Mouse (Mus musculus) thymus, postnatal 0 days (tissue): Measurements from ENCODE around the gene Dhrs7. TPM values are rescaled to one million over a fixed set of nuclear protein-coding genes. Genes with fewer than 3 reads are reported as not detected.
"Not testable (repeated sequence)": the region's sequence is repeated elsewhere in the genome, so short reads cannot be mapped to it uniquely, and the experiment has no call there.

Experiments used
- DNase-seq: peaks from one replicate; pipeline ENCODE4 v3.0.0-alpha.2; 2015; ENCODE audit warnings: low spot score
- polyA plus RNA-seq: library from polyadenylated mRNA; unstranded; fragments of >200 nt; fragmentation: Nextera tagmentation; extraction: Ambion mirVana; gene quantifications from 2 replicates; pipeline ENCODE4 v1.2.1, GENCODE M21; 2015

Dhrs7 gene
- polyA plus RNA-seq, result 28.8 and 30.5 TPM in 2 replicates

- DNase-seq, result peak; percentile 86
Observed at GRCm38 (mm10) chr12:72664735-72665337, at the start of gene Dhrs7. Dhrs7 (minus strand) TSS chr12:72664909.

GRCm38 (mm10) chr12:72709981-72710380, 45.3 kb upstream of the Dhrs7 start:
- DNase-seq, result no peak

GRCm38 (mm10) chr12:72704068-72704467, 39.4 kb upstream of the Dhrs7 start:
- DNase-seq, result no peak

- no peak for DNase-seq
Observed at GRCm38 (mm10) chr12:72700013-72700412, 35.3 kb upstream of the Dhrs7 start.

GRCm38 (mm10) chr12:72694901-72695463, 30.3 kb upstream of the Dhrs7 start:
- no peak for DNase-seq

- DNase-seq, result no peak
Observed at GRCm38 (mm10) chr12:72694438-72694837, 29.7 kb upstream of the Dhrs7 start.

- peak; percentile 49 for DNase-seq
Observed at GRCm38 (mm10) chr12:72693895-72694294, 29.2 kb upstream of the Dhrs7 start.

- not testable (repeated sequence) for DNase-seq
Observed at GRCm38 (mm10) chr12:72688281-72688680, 23.6 kb upstream of the Dhrs7 start.

GRCm38 (mm10) chr12:72687741-72688140, 23.0 kb upstream of the Dhrs7 start:
- DNase-seq, result not testable (repeated sequence)

GRCm38 (mm10) chr12:72686566-72686965, 21.9 kb upstream of the Dhrs7 start:
- not testable (repeated sequence) for DNase-seq

GRCm38 (mm10) chr12:72683612-72684011, 18.9 kb upstream of the Dhrs7 start:
- no peak for DNase-seq

- DNase-seq, result no peak
Observed at GRCm38 (mm10) chr12:72682511-72683282, 18.0 kb upstream of the Dhrs7 start.

- no peak for DNase-seq
Observed at GRCm38 (mm10) chr12:72681919-72682318, 17.2 kb upstream of the Dhrs7 start.

- no peak for DNase-seq
Observed at GRCm38 (mm10) chr12:72679635-72680034, 14.9 kb upstream of the Dhrs7 start.

GRCm38 (mm10) chr12:72674820-72675219, 10.1 kb upstream of the Dhrs7 start:
- DNase-seq, result no peak

- no peak for DNase-seq
Observed at GRCm38 (mm10) chr12:72674079-72674797, 9.5 kb upstream of the Dhrs7 start.

- no peak for DNase-seq
Observed at GRCm38 (mm10) chr12:72671516-72672135, 6.9 kb upstream of the Dhrs7 start.

- DNase-seq, result no peak
Observed at GRCm38 (mm10) chr12:72670921-72671320, 6.2 kb upstream of the Dhrs7 start.

- no peak for DNase-seq
Observed at GRCm38 (mm10) chr12:72667868-72668469, 3.3 kb upstream of the Dhrs7 start.

GRCm38 (mm10) chr12:72666015-72666414, 1.3 kb upstream of the Dhrs7 start:
- DNase-seq, result no peak
